Mouse (Mus musculus) hindbrain, postnatal 0 days (tissue): Measurements from ENCODE around the gene Emc3. TPM values are rescaled to one million over a fixed set of nuclear protein-coding genes. Genes with fewer than 3 reads are reported as not detected.

Experiments used
- ATAC-seq: fragments of 200-750 bp; cut with Nextera tagmentation; 2 replicates; pipeline ENCODE4 v1.8.0; 2017; ENCODE audit warnings: mild to moderate bottlenecking, moderate TSS enrichment, moderate library complexity
- DNase-seq: peaks from one replicate; pipeline ENCODE4 v3.0.0-alpha.2; 2015; ENCODE audit warnings: low spot score
- H3K27ac ChIP-seq: fragments of 300-500 bp; sonication (generic); 2 replicates; pipeline ENCODE4 v1.5.1; 2014; ENCODE audit warnings: mild to moderate bottlenecking
- H3K27me3 ChIP-seq: fragments of 300-500 bp; sonication (generic); 2 replicates; pipeline ENCODE4 v1.6.1; 2014; ENCODE audit warnings: low read length, mixed read lengths; ENCODE audit not compliant: insufficient read depth
- H3K36me3 ChIP-seq: fragments of 300-500 bp; sonication (generic); 2 replicates; pipeline ENCODE4 v1.6.1; 2014; ENCODE audit warnings: low read length, mixed read lengths; ENCODE audit not compliant: insufficient read depth
- H3K4me1 ChIP-seq: fragments of 300-500 bp; sonication (generic); 2 replicates; pipeline ENCODE4 v1.6.1; 2014; ENCODE audit warnings: antibody characterized with exemption, low read length, mixed read lengths; ENCODE audit not compliant: insufficient read depth
- H3K4me2 ChIP-seq: fragments of 300-500 bp; sonication (generic); 2 replicates; pipeline ENCODE4 v1.6.1; 2014; ENCODE audit warnings: low read depth, mild to moderate bottlenecking, low read length, moderate library complexity, mixed read lengths
- H3K4me3 ChIP-seq: fragments of 300-500 bp; sonication (generic); 2 replicates; pipeline ENCODE4 v1.5.1; 2014; ENCODE audit warnings: low read length
- H3K9ac ChIP-seq: fragments of 300-500 bp; sonication (generic); replicated peaks from 2 replicates; pipeline ENCODE4 v1.6.1; 2014; ENCODE audit warnings: mild to moderate bottlenecking, low read length, moderate library complexity, mixed read lengths
- H3K9me3 ChIP-seq: fragments of 300-500 bp; sonication (generic); 2 replicates; pipeline ENCODE4 v1.6.1; 2016; ENCODE audit warnings: low read length, mixed read lengths
- CTCF ChIP-seq: IDR thresholded peaks from 2 replicates; pipeline ENCODE4 v1.5.1; 2016; ENCODE audit warnings: antibody characterized with exemption, control low read depth, low read depth
- WGBS: fragments of 180-500 bp; shearing (Covaris S2); extraction: QIAGEN DNeasy Blood & Tissue Kit; methylation state at CpG from one replicate; pipeline ENCODE4 v1.1.7; 2014; 5-methylcytosine and 5-hydroxymethylcytosine counted together
- polyA plus RNA-seq: library from polyadenylated mRNA; unstranded; fragments of >200 nt; fragmentation: Nextera tagmentation; extraction: Ambion mirVana; gene quantifications from 2 replicates; pipeline ENCODE4 v1.2.1, GENCODE M21; 2015
- total RNA-seq: library from RNA; depleted of rRNA; stranded (reverse); fragments of >200 nt; gene quantifications from 2 replicates; pipeline ENCODE4 v1.2.3, GENCODE M21; 2014

Gene Emc3
- total and polyA plus RNA-seq, 2 experiments from 2014 or later, result 81.0 to 120 TPM

DNA sequence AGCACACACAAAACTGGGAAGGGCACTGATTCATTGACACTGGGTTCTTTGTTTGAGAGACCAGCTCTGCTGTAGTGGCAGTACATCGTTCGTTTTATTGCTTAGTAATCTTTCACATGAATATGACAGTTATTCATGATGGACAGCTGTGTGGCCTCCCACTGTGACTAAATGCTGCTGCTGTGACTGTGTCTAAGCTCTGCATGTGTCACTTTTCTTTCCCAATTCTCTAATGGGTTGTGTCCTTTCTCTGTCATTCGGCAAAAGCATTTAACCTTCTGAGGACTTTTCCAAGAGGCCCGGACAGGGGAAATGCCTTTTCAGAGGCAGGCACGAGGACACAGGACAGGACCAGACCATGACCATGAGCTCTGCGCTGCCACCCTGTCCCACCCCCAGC lies 17.5 kb downstream of the Emc3 start:
- ATAC-seq (no peak), DNase-seq (no peak)
- Histone ChIP-seq H3K4me2 (no peak overlapping the region), H3K36me3 (peaks cover 52% of the 10 kb centered on the region), H3K9ac (no peak overlapping the region), H3K27ac (no peak overlapping the region), H3K9me3 (no peaks in the 10 kb centered on the region), H3K4me3 (no peak overlapping the region), H3K27me3 (no peaks in the 10 kb centered on the region), H3K4me1 (no peaks in the 10 kb centered on the region)
- TF ChIP-seq CTCF, result no peak
- WGBS, result 81% methylated on average over 6 of the region's 6 CpGs

DNA sequence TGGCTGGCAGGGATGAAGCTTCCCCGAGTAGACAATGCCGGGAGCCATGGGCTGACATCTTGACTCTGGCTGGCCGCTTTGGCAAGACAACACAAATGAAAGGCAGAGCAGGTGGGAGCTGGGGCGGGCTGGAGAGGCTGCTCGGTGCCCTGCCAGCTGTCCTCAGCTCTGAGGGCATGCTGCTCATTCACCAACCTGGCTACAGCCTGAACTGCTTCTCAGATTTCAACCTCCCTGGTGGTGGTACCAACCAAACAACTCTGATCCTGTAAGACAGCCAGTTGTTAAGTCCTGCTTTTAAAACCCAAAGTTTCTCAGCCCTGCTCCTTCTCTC lies 22.5 kb downstream of the Emc3 start:
- Histone ChIP-seq H3K4me1 (no peaks in the 10 kb centered on the region), H3K4me2 (no peak overlapping the region), H3K9ac (no peak overlapping the region), H3K9me3 (no peaks in the 10 kb centered on the region), H3K36me3 (0 out of 2 replicates have a peak, but pooled peaks cover 4% of the 10 kb centered on the region), H3K27ac (peak overlapping the region; percentile 59), H3K4me3 (no peak overlapping the region), H3K27me3 (no peaks in the 10 kb centered on the region)
- WGBS, result 38% methylated on average over 5 of the region's 5 CpGs
- DNase-seq (peak; percentile 51), ATAC-seq (peak; percentile 79)
- no peak for TF ChIP-seq CTCF

DNA sequence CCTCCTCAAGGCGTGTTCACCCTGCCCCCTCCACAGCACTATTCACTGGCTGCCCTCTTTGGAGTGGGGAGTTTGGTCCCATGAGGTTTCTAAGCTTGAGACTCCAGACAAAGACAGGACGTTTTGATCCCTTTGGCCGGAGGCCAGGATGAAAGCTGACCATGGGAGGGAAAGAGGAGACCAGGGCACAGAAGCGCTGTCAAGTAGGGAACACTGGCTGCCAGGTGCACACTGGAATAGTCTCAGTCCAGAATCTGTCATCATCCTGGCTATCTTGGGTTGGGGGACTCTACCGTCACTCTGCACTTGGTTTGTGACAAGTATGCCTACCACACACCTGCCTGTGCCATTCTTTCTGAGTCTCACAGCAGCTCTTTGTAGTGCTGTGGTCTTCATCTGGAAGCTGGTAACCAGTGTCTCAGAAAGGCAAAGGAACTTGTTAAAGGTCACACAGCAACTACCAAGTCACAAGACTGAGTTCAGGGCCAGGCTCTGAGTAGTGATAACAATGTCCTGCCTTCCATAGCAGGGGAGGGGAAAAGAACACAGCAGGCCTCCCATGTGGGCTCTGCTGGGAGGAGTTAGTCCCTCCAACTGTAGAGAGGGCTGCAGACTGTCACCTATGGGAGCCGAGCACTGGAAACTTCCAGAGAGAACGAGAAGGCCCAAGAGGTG lies 23.0 kb downstream of the Emc3 start:
- H3K4me1 ChIP-seq, result no peaks in the 10 kb centered on the region
- peak overlapping the region; percentile 59 for H3K27ac ChIP-seq
- 36% methylated on average over 7 of the region's 7 CpGs for WGBS
- H3K4me2 ChIP-seq, result no peak overlapping the region
- DNase-seq (peak; percentile 32), ATAC-seq (peak; percentile 48)
- H3K9ac ChIP-seq, result no peak overlapping the region
- TF ChIP-seq CTCF, result no peak
- no peaks in the 10 kb centered on the region for H3K27me3 ChIP-seq
- H3K4me3 ChIP-seq, result no peak overlapping the region
- no peaks in the 10 kb centered on the region for H3K9me3 ChIP-seq
- H3K36me3 ChIP-seq, result no peaks in the 10 kb centered on the region

- DNase-seq (no peak), ATAC-seq (no peak)
- Histone ChIP-seq H3K4me1 (no peaks in the 10 kb centered on the region), H3K9me3 (no peaks in the 10 kb centered on the region), H3K9ac (no peak overlapping the region), H3K27ac (no peak overlapping the region), H3K36me3 (no peaks in the 10 kb centered on the region), H3K4me3 (no peak overlapping the region), H3K27me3 (no peaks in the 10 kb centered on the region), H3K4me2 (no peak overlapping the region)
- no peak for TF ChIP-seq CTCF
These were observed 24.3 kb downstream of the Emc3 start for GRCm38 (mm10) chr6:113507130-113507529.

GRCm38 (mm10) chr6:113505689-113506088 lies 25.8 kb downstream of the Emc3 start:
- ATAC-seq (no peak), DNase-seq (no peak)
- no peak overlapping the region for H3K4me3 ChIP-seq
- no peaks in the 10 kb centered on the region for H3K27me3 ChIP-seq
- no peak overlapping the region for H3K27ac ChIP-seq
- no peaks in the 10 kb centered on the region for H3K4me1 ChIP-seq
- H3K9ac ChIP-seq, result no peak overlapping the region
- TF ChIP-seq CTCF, result no peak
- WGBS, result 77% methylated on average over 1 of the region's 1 CpGs
- H3K4me2 ChIP-seq, result no peak overlapping the region
- H3K9me3 ChIP-seq, result no peaks in the 10 kb centered on the region
- no peaks in the 10 kb centered on the region for H3K36me3 ChIP-seq

GRCm38 (mm10) chr6:113502801-113503200 lies 28.7 kb downstream of the Emc3 start:
- no peak for TF ChIP-seq CTCF
- no peaks in the 10 kb centered on the region for H3K36me3 ChIP-seq
- H3K4me3 ChIP-seq, result no peak overlapping the region
- H3K4me1 ChIP-seq, result no peaks in the 10 kb centered on the region
- no peaks in the 10 kb centered on the region for H3K9me3 ChIP-seq
- DNase-seq, result no peak
- no peak overlapping the region for H3K9ac ChIP-seq
- ATAC-seq, result no peak
- H3K27ac ChIP-seq, result no peak overlapping the region
- no peak overlapping the region for H3K4me2 ChIP-seq
- H3K27me3 ChIP-seq, result no peaks in the 10 kb centered on the region
- 67% methylated on average over 2 of the region's 2 CpGs for WGBS

- Histone ChIP-seq H3K4me3 (peak within 1 kb of the TSS; percentile 52), H3K9me3 (no peaks in the 10 kb centered on the region), H3K27ac (peak within 1 kb of the TSS; percentile 62; the same call in 1 of the 2 replicates), H3K27me3 (no peaks in the 10 kb centered on the region), H3K4me1 (no peaks in the 10 kb centered on the region), H3K4me2 (peak within 1 kb of the TSS; percentile 61), H3K36me3 (no peaks in the 10 kb centered on the region), H3K9ac (peak within 1 kb of the TSS; percentile 62)
- 2% methylated on average over 32 of the region's 32 CpGs for WGBS
- TF ChIP-seq CTCF, result no peak
- peak; percentile 85 for DNase-seq
- ATAC-seq, result peak; percentile 90
These were observed 29.9 kb downstream of the Emc3 start, which contains the start of gene Prrt3 for GRCm38 (mm10) chr6:113501388-113502084. Prrt3 (minus strand) TSS chr6:113501931.
